Mouse (Mus musculus) adrenal gland, postnatal 14 days (tissue): ENCODE measurements around the gene Sfxn5. TPM values are rescaled to one million over a fixed set of nuclear protein-coding genes. Genes with fewer than 3 reads are reported as not detected.

Experiments used
- DNase-seq: peaks from one replicate; pipeline ENCODE4 v3.0.0; 2021; ENCODE audit warnings: mixed read lengths
- total RNA-seq: library from RNA; stranded (reverse); gene quantifications from 2 replicates; pipeline ENCODE4 v1.2.3, GENCODE M21; 2021

Sfxn5 gene
- total RNA-seq, 1 experiment from 2014 or later, result 31.8 TPM

DNA sequence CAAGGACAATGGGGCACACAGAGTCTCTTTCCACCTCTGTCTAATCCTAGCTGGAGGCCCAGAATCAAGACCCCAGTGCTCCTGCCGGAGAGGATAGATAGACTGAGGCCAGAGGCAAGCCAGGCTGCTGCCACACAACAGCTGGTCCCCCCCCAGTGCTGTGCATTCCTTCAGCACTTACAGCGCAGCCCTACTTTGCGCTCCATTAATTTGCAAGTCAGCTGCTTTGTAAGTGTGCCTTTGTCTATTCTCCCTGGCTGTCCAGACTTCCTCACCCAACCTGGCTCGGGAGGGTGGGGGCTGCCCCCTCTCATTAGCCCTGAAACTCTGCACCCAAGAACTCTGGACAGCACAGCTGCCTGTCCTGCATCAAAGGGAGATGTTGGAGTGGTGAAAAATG lies 101.2 kb downstream of the Sfxn5 start:
- no peak for DNase-seq

DNA sequence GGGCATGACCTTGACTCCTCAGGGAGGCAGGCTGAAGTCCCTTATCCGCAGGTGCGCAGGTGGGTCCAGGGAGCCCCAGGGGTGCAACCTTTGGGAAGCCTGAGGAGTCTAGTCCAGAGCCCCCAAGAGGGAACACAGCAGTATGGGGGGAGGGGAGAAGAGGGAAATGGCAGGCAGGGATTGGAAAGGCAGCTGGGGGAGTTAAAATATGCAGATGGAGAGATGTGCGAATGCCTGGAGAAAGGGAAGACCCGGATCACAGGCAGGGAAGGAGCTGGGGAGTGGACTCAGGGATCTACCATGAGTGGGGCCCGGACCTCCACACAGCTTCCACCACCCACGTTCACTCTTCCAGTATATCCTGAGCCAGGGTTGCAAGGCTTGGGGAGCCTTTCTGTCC lies 101.8 kb downstream of the Sfxn5 start:
- no peak for DNase-seq

DNA sequence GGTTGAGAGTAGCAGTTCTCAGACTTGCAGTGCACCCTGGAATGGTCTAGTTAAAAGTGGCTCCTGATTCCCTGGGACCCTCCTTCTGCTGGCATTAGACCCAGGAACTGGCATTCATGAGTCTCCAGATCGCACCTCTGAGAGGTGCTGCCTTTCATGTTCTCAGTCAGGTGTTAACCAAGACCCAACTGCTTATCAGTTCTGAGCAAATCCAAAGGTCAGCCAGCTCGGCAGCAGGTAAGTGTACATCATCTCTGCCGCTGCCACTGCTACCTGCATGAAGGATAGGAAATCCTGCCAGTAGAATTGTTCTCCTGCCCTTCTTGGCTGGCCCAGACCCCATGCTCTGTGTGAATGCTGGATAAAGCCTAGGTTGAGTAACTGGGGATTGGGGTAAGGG lies 102.5 kb downstream of the Sfxn5 start:
- DNase-seq, result no peak

DNA sequence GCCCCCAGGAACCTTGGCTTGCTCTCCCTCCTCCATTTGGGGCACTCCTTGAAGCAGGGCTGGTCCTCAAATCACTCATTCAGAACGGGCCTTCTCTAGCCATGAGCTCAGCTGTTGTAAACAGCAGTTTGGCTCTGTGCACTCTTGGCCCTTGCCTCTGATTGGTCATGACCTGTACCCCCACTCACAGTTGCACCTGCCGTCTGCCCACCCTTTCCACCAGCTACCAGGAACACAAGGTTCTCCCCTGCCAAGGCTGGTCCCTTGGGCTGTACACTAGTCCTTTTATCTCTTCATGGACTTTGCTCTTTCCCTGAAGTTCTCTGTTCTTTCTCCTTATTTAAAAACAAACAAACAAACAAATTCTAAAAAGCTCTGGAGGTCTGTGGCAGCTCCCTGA lies 105.7 kb downstream of the Sfxn5 start:
- no peak for DNase-seq

DNA sequence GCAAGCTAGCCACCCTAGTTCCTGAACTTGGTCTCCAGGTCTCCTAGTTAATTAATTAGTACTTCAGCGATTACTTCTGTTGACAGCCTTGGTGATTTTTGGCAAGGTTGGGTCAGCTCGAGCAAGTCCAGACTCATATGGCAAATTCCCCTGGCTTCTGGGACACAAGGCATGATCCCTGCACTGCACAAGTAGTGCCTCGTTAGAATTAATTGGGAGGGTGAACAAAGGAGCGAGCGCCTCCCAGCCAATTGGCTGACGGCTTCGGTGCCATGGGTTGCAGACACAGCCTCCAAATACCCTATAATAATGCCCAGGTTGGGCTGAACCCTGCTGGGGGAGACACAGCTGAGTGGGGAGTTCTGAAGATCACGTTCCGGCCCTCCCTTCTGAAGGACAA lies 106.7 kb downstream of the Sfxn5 start:
- DNase-seq, result no peak

DNA sequence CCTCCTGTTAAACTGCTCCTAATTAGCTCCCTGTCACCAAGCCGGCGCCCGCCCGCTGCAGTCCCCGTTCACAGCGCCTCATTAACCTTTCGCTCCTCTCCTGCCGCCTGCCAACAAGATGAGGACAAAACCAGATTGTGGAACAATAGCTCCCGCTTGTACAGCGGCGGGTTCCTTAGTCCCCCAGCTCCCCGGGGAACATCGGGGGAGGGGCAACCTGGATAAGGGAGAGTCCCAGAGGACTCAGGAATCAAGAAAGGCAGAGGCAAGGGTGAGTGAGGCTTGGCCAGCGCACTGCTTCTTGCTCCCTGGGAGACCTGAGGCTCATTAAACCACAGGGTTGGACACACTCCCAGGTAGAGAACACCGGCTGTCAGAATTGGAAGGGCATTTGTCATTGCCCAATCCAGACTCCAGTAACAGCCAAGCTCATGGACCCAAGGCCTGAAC lies 108.8 kb downstream of the Sfxn5 start:
- DNase-seq, result peak; percentile 76

DNA sequence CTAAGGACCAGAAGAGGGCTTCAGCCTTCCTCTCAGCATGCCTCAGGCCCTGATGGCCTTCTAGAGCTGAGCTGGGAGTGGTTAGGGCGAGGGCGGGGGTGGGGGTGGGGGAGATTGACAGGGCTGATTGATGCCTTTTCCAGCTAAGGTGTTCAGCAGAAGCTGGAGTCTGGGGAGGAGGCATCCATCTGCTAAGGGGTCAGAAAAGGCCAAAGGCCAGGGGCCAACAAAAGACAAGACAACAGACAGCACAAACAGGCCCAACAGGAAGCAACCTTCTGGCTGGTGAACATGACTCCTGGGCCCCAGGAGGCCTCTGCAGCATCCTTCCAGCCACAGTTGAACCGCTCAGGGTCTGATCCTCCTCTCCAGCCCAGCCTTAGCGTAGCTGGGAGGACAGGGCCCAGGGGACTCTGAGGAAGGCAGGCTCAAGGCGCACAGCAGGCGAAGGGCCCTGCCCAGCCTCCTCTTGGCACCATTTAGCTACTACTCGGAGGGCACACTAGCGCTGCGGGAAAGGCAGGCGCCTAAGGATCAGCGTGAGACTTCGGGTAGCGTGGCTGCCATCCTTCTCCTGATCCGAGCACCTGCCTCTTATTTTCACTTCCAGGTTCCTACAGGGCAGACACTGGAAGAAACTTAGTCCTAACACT lies 109.6 kb downstream of the Sfxn5 start:
- peak; percentile 52 for DNase-seq

DNA sequence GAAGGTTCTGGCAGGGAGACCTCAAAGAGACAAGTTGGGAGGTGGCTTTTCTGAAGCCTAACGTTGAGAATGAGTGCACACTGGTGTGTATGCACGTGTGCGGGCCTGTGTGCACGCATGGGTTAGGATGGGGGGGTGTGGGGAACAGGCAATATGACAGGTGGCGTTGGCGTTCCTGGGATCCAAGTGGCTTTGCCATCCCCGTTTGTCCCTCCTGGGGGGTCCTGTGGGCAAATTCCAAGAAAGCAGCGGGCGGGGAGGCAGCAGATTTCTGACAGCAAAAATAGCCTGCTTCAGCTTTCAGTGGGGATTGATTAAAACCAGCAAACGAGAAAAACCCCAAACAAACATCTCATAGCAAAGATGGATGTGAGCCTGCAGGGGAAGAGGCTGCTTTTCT lies 110.7 kb downstream of the Sfxn5 start:
- no peak for DNase-seq

DNA sequence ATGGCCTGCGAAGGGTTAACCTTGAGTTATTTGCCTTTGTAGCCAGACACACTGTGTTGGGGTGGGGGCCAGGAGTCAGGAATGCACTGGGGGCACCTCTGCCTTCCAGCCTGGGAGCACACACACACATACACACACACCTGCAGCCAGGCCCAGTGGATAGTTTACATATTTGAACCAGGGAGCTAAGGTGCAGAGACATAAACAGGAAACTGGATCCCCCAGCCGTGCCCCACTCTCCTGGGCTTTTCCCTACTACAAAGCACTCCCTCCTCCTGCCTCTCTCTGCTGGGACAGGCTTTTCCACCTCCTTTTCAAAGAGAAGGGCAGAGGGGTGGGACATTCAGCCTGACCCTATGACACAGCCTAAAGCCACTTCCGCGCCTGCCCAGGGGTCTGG lies 112.3 kb downstream of the Sfxn5 start:
- no peak for DNase-seq

DNA sequence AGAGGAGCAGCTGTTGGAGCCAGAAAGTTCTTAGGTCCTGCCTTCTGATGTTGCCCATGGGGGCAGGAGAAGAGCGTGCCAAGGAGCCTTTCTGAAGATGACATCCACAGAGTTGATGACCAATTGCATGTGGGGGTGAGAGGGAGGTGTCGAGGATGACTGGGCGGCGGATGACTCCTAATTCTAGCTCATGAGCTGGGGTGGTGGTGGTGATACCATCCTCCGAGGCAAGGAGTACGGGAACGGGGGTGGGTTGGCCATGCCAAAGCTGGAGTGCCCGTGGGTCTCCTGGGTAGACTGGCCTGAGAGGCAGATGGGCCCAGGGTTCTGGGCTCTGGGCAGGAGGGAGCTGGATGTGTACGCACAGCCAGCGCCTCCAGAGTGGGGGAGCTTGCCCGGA lies 113.5 kb downstream of the Sfxn5 start:
- DNase-seq, result no peak

DNA sequence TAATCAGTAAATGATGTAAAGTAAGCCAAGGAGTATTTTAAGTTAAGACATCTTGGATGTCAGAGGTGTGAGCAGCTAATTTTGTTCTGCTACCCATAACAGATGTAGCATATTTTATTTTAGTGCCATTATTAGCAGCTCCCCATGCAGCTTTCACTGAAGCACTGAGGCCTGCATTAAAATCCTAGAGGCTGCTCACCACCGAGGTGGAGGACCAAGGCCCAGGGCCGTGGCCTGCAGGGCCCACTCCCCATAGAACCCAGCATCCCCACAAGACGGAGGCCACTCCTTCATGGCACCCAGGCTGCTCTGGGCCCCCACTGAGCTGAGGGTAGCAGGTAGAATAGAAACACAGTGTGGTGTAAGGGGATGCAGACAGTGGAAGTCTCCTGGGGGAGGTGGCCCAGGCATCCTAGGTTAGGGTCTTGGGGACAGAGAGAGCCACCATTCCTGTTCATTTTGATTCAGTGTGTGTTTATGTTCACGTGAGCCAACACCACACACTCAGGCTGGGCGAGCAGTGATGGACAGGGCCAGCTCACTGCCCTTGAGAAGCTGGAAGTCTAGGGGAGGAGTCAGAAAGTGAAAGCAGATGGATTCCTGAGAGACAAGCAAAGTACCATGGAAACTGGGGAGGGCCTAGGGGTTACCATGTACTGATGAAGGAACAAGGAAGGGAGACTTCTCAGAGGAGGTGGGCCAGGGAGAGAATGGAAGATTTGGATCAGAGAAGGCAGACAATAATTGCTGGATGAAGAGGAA lies 114.4 kb downstream of the Sfxn5 start:
- DNase-seq, result peak; percentile 55

DNA sequence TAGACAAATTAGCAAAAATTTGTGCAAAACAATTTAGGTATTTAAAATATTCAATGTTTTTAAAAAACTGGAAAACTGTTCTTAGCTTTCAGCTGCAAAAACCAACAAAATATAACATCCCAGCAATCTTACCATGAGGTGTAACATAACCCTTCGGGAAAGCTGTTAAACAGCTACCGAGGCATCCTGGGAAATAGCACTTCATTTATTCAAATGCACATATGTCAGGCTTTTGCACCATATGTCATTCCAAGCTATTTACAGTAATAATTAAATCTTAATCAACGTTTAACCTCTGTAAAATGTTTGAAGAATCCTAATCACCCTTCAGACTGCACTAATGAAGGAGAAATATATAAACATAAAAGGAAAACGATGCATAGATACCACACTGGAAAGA lies 115.0 kb downstream of the Sfxn5 start:
- no peak for DNase-seq

DNA sequence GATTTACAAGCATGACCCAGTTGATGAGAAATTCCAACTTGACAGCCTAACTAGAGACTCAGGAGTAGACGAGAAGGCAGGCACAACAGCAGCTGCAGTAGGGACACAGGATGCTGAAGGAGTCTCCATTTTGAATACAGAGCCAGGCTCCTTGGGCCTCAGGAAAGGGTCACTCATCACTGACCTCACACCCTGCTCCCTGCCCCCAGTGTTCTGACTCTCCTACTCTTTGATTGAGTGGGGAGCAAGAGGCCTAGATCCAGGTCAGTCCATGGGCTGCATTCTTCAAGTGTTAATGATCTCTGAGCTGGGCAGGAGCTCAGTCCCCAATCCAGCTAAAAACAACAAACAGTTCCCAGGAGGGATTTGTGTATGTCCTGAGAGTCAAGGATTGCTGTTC lies 122.5 kb downstream of the Sfxn5 start:
- no peak for DNase-seq

DNA sequence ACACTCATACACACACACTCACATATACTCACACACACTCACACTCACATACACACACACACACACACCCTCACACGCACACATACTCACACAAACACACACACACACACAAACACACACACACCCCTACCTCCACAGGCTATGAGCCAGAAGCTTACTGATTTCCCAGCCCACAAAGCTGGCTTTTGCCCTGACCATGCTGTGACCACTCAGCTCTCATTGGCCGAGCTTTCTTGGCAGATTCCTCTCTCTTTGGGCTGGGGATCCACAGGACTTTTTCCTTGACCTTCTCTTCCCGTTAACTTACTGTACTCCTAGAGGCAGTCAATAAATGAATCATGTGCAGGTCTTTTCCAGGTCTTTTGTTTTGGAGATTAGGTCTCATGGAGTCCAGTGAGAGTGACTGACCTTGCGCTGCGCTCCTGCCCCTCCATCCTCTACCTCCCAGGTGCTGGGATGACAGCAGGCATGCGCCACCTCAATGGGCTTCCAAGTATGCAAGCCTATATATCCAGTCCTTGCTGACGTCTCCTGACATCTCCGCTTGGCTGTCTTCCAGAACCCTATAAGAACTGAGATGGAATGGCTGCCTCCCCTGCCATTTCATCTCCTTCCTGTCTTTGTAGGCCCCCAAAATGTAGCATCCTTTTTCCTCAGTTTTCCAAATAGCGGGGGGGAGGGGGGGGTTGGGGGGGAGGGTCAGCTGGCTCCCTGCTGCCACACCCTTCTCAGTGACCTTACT lies 123.8 kb downstream of the Sfxn5 start:
- peak; percentile 63 for DNase-seq

DNA sequence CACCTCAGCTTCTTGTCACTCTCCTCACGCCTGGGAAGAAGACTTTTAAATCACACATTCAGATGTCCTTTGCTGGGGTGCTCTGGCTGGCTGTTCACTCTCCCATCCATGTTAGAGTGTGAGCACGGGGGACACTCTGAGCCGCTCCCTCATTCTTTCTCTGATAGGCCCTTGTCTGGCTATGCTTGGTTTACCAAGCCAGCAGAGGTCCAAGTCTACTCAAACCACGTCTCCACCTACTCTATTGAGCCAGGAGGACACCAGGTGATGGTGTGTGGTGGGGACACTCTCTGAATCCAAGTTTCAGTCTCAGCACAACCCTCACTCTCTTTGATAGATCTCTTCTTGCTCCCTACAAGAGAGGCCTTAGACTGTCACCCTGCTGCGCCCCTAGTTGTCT lies 125.9 kb downstream of the Sfxn5 start:
- DNase-seq, result no peak

DNA sequence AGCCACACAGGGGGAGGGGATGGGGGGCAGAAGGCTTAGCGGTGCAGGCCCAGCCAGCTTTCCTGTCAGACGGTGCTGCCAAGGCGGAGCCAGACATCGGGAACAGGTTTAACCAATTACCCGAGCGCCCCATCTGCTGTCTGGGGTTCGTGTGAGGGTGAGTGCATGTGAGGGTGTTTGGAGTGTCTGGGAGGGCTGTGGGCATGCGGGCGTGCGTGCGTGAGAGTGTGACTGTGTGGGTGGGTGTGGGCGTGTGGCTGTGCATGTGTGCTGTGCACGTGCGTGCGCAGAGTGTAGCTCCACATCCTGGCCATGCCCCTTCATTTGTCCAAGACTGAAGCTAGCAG lies 126.3 kb downstream of the Sfxn5 start:
- DNase-seq, result no peak

DNA sequence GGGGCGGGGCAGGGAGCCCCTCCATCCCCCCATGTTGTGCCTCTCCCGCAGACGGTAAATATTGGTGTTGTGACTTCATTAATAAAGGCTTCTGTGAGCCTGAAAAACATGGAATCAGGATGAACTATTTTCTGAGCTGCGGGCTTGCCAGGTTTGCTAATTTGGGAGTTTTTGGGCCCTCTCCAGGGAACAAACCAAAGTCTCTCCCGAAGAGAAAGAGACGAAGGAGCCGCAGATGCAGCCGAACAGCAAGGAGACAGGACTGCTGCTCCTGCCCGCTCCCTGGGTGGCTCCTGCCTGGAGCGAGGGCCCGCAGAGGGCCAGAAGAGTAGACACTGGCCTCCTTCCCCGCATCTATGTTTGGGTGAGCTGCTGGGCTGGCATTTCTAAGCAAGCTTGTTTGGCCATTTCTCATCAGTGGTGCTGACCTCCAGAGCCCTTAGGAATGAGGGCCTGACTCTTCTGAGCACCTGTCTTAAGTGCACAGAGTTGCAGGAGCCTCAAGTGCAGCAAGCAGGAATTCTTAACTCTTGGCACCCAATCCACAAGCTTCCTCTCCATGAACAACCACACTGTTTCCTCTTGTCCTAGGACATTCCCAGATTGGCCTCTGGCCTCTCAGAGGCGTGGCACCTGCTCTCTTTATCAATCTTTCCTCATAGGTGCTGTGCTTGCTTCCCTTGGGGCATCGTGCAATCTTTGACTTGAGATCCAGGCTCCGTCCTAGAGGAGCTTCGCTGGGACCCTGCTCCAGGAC lies 126.9 kb downstream of the Sfxn5 start:
- DNase-seq, result no peak

DNA sequence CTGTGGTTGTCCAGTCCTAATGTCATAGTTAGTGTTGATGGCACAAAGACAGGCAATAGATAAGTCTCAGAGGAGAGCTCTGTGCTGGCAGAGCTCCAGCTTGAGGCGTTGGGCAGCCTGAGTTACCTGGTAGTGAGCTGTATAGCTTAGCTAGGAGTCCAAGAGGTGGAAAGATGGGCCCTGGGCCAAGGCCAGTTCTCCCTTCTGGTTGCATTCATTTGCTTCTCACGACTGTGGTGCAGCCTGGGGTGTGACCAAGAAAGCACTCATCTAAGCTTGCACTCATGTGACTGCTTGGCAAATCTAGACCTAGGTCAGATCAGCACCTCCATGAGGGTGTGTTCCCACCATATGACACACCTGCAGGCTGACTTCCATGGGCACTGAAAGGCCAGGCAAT lies 135.3 kb downstream of the Sfxn5 start:
- no peak for DNase-seq

DNA sequence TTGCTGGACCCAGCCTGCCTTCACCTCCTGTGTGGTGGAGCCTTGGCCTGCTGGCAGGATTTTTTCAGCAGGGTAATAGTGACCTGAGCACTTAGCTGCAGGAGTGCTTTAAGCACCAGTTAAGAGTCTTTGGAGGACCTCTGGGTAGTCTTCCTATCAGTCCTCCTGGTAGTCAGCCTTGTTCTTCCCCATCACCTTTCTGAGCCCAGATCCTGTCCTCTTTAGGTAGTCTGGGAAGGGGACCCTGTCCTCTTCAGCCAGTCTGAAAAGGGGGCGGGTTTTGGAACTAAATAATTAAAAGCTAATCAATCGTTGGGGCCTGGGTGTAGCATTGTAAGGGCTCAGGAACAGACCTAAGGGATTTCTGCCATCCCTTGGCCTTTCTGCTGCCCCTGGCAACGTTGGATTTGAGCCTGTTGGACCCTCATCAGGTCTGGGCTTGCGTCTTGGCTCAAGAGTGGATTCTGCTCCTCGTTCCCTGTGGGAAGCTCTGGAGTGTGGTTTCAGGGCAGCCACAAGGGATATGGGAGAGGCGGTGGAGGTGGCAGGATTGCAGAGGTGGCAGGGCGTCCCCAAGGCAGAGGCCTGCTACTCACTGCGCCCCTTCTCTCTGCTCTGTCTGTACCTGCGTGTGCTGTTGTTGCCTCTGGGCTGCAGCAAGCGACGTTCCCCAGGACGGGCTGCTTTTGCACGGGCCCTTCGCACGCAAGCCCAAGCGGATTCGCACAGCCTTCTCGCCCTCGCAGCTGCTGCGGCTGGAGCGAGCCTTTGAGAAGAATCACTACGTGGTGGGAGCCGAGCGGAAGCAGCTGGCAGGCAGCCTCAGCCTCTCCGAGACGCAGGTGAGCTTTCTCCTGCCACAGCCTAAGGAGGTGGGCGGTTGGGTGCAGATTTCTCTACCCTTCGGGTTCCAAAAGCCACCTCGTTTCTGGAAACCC lies 139.6 kb downstream of the Sfxn5 start:
- DNase-seq, result no peak

DNA sequence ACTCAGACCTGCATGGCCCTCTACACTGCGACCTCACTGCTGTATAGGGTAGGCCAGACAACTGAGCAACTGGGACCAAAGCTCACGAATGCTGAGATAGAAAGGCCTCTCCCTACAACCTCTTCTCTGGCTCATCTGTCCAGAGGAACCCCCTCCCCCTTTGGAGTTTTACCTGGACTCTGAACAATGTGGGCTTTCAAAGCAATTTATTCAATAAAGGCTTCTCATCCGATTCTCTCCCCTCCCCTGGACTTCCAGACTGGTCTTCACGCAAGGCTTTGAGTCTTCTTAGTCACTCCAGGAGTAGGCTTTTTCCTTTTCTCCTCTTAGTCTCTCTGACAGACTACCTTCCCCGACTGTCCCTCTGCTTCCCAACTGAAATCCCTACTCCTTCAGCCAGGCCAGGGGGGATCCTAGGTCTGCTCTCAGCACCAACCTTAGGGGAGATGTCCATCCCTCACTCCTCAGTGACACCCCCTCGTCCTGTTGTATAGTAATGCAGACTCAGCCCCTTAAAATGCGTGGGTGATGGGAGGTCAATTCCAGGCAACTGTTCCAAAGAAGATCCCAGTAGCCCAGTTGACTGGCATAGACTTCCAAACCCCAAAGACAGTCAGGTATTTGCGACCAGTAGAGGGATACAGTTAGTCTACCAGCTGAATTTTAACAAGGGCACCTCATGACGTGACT lies 141.3 kb downstream of the Sfxn5 start:
- no peak for DNase-seq

DNA sequence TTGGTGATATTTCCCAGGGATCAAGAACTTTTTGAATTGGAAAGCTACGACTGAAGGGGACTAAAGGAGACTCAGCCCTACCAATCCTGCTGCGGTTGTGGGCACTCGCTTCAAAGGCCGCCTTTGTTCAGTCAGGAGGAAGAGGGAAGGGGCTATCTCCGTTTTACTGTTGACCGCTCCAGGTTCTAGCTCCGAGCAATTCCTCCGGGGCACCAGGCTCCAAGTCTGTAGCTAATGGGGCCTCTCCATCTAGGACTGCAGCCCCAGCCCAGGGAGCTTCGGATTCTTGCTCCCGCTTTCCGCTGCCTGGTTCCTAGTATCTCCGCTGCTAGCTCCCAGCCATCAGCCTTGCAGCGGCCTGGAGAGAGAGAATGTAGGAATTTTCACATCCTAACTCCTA lies 142.6 kb downstream of the Sfxn5 start:
- no peak for DNase-seq
